Mouse (Mus musculus): Measurements from ENCODE around the gene Rab11fip2.

The Rab11fip2 gene

GRCm38 (mm10) chr19:59943322-59943871, at the start of gene Rab11fip2:
Gene Rab11fip2, minus strand, starts transcription at chr19:59943654.
- DNase-seq (ENCODE audit: extremely low read depth, low read depth): peak; percentile 59

GRCm38 (mm10) chr19:59981588-59981987, 38.1 kb upstream of the Rab11fip2 start:
- no peak for DNase-seq (ENCODE audit: extremely low read depth, low read depth)

GRCm38 (mm10) chr19:59954936-59955335, 11.5 kb upstream of the Rab11fip2 start:
- DNase-seq (ENCODE audit: extremely low read depth, low read depth): no peak

GRCm38 (mm10) chr19:59949731-59950130, 6.3 kb upstream of the Rab11fip2 start:
- DNase-seq (ENCODE audit: extremely low read depth, low read depth): no peak

GRCm38 (mm10) chr19:59942716-59943321, 635 bp downstream of the Rab11fip2 start:
- DNase-seq (ENCODE audit: extremely low read depth, low read depth): peak; percentile 33

- no peak for DNase-seq (ENCODE audit: extremely low read depth, low read depth)
Measured at GRCm38 (mm10) chr19:59939711-59940110, 3.7 kb downstream of the Rab11fip2 start.

- no peak for DNase-seq (ENCODE audit: extremely low read depth, low read depth)
Measured at GRCm38 (mm10) chr19:59932085-59932484, 11.4 kb downstream of the Rab11fip2 start.

- DNase-seq (ENCODE audit: extremely low read depth, low read depth): no peak
Measured at GRCm38 (mm10) chr19:59928672-59929071, 14.8 kb downstream of the Rab11fip2 start.

GRCm38 (mm10) chr19:59926125-59926524, 17.3 kb downstream of the Rab11fip2 start:
- no peak for DNase-seq (ENCODE audit: extremely low read depth, low read depth)

GRCm38 (mm10) chr19:59920846-59921245, 22.6 kb downstream of the Rab11fip2 start:
- DNase-seq (ENCODE audit: extremely low read depth, low read depth): no peak

- no peak for DNase-seq (ENCODE audit: extremely low read depth, low read depth)
Measured at GRCm38 (mm10) chr19:59917901-59918613, 25.4 kb downstream of the Rab11fip2 start.

- DNase-seq (ENCODE audit: extremely low read depth, low read depth): no peak
Measured at GRCm38 (mm10) chr19:59911554-59911953, 31.9 kb downstream of the Rab11fip2 start.

- peak; percentile 6 for DNase-seq (ENCODE audit: extremely low read depth, low read depth)
Measured at GRCm38 (mm10) chr19:59905296-59906081, 38.0 kb downstream of the Rab11fip2 start.

GRCm38 (mm10) chr19:59899965-59900364, 43.5 kb downstream of the Rab11fip2 start:
- DNase-seq (ENCODE audit: extremely low read depth, low read depth): no peak

- DNase-seq (ENCODE audit: extremely low read depth, low read depth): no peak
Measured at GRCm38 (mm10) chr19:59898301-59898700, 45.2 kb downstream of the Rab11fip2 start.

- no peak for DNase-seq (ENCODE audit: extremely low read depth, low read depth)
Measured at GRCm38 (mm10) chr19:59889383-59889782, 54.1 kb downstream of the Rab11fip2 start.

- DNase-seq (ENCODE audit: extremely low read depth, low read depth): no peak
Measured at GRCm38 (mm10) chr19:59888846-59889245, 54.6 kb downstream of the Rab11fip2 start.

GRCm38 (mm10) chr19:59887866-59888265, 55.6 kb downstream of the Rab11fip2 start:
- DNase-seq (ENCODE audit: extremely low read depth, low read depth): no peak

GRCm38 (mm10) chr19:59885301-59885700, 58.2 kb downstream of the Rab11fip2 start:
- DNase-seq (ENCODE audit: extremely low read depth, low read depth): no peak

- DNase-seq (ENCODE audit: extremely low read depth, low read depth): no peak
Measured at GRCm38 (mm10) chr19:59877238-59877637, 66.2 kb downstream of the Rab11fip2 start.

- no peak for DNase-seq (ENCODE audit: extremely low read depth, low read depth)
Measured at GRCm38 (mm10) chr19:59866666-59867065, 76.8 kb downstream of the Rab11fip2 start.

GRCm38 (mm10) chr19:59862423-59862822, 81.0 kb downstream of the Rab11fip2 start:
- no peak for DNase-seq (ENCODE audit: extremely low read depth, low read depth)

Measured in MEL-GATA-1-ER (cell line).